Mouse (Mus musculus): ENCODE results near the gene Tor1a.

Gene Tor1a

DNA sequence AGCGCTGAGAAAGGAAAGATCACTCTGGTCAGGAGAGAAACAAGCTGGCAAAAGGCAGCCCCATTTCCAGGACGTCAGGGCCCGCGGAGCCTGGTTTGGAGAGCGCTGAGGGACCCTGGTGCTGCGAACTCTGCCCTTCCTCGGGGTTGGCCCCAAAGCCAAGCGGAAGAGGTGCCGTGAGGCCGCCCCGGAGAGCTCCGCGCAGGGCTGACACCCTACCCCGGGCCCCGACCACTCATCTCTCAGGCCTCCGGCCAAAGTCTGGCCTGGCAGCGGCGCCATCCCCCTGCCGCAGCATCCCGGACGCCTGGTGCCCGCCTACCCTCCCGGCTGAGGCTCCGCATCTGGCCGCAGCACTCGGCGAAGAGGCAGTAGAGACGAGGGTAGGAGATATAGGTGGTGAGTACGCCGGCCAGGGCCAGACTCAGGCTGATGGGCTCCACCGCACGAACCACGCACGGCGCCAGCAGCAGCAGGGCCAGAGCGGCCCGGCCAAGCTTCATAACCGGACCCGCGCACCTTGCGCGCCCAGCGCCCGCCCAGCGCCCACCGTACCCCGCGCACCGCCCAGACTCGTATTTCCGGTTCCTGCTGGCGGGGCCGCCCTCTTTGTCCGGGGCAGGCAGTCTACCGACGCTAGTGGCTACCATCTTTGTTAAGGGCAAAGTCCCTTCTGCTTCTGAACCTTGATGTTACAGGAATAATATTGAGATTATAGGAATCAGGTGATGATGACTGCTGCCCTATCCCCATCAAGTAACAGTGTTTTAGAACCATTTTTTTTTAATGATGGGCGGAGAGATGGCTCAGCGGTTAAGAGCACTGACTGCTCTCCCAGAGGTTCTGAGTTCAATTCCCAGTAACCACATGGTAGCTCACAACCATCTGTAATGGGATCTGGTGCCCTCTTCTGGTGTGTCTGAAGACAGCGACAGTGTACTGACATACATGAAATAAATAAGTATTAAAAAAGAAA, at the start of gene Tor1a:
Gene Tor1a (minus strand): TSS at position 582 of the 976 bp plus-strand sequence.
- peak; percentile 94 for DNase-seq (ENCODE audit: low read depth, low spot score)

DNA sequence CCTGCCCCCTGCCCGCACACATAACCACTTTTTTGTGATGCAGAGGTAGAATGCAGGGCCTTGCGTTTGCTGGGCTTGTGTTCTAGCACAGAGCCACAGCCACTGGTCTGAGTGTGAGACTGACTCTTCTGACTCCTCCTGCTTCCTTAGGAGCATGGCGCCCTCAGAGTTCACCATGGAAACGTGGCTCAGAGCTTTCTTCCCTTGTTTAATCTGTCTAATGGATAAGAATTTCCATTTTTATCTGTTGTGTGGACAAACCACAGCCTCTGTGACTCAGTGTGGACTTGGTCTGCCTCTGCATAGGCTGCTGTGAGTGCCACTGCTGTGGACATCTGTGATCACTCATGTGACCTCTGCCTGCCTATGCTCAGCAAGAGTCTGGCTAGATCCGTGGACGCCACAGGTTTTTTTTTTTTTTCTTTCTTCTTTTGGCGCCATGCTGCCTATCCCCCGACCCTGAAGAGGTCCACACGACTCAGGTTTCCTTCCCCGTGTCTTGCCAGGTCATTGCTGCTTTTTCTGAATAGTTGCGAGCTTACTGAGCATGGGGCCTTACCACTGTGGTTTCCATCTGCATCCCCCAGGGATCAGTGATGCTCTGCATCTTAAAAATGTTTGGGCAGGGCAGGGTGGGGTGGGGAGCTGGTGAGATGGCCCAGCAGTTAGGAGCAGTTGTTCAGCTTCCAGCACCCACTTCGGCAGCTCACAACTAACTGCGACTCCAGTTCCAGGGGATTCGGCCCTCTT, 45.8 kb upstream of the Tor1a start:
- no peak for DNase-seq (ENCODE audit: low read depth, low spot score)

DNA sequence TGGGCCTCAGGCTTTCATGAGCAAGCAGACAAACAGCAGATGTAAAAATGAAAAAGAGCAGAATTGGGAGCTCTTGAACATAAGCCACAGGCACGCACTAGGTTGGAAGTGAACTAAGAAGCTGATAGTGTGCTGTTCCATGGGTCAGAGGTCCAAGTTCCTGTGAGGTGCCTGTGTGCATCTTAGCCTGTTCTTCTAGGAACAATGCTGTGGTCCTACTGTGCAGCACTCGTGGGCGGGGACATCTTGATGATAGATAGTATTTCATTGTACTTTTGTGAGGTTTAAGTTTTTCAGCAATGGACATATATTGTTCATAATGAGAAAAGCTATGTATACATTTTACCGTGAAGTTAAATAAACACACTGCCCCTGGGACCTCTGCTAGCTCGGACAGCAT, 39.5 kb upstream of the Tor1a start:
- no peak for DNase-seq (ENCODE audit: low read depth, low spot score)

- no peak for DNase-seq (ENCODE audit: low read depth, low spot score)
Observed at GRCm38 (mm10) chr2:31006434-31006833, 38.7 kb upstream of the Tor1a start.

DNA sequence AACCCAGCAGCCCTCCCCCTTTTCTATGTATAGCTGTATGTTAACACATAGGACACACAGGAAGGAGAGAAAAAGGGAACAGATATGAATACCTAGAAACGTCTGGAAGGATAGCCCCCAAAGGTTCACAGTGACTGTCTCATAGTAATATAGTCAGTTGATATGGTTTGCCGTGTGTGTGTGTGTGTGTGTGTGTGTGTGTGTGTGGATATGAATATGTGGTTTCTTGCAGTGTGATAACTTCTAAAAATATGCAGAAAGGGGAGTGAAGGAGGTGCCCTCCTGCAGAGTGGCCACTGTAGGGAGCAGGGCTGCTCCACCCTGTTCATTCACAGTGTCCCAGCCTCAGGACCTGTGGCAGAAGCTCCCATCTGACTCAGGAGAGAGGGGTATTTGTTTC, 37.7 kb upstream of the Tor1a start:
- no peak for DNase-seq (ENCODE audit: low read depth, low spot score)

- peak; percentile 77 for DNase-seq (ENCODE audit: low read depth, low spot score)
Observed at GRCm38 (mm10) chr2:31002857-31003256, 35.1 kb upstream of the Tor1a start.

- DNase-seq (ENCODE audit: low read depth, low spot score), result no peak
Observed at GRCm38 (mm10) chr2:30998443-30999260, 30.9 kb upstream of the Tor1a start.

DNA sequence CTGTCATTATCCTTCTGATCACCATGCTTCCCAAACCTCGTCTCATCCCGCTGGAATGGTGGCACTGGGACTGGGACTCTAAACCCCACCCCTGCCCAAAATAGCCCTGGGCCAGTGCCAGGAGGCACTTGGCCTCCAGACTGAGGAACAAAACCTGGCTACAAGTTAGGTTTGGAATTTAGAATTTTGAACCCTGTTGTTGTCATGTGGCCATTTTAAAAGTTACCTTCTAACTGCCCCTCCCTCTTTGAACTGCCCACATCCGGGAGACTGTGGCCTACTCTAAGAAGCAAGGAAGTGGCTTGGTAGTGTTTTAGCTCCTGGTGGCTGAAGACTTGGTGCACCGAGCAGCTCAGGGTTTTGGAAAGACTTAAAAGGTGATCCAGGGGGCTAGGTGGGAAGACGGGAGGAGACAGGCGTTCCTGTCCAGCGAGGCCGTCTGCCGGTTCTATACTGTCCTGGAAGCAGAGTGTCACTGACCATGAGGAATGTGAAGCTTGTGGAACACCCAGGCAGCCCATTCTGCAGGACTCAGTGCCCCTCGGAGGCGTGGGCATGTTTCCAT, 27.8 kb upstream of the Tor1a start:
- peak; percentile 31 for DNase-seq (ENCODE audit: low read depth, low spot score)

- no peak for DNase-seq (ENCODE audit: low read depth, low spot score)
Observed at GRCm38 (mm10) chr2:30994853-30995252, 27.1 kb upstream of the Tor1a start.

DNA sequence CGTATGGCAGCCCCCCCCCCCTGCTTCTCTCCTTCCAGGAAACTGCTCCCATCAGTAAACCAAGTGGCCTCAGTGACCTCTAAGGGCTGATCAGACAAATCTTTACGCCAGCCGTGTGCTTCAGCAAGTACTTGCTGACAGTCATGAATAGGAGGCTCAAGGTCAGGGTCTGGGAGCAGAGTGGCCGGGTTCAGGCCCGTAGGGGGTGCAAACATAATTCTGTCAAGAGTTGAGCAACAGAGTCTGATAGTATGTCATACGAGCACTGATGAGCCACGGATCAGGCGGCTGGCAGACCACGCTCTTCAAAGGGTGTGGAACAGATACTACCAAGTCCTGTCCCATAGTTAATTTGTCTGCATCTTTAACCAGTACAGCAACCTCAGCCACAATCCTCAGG, 22.5 kb upstream of the Tor1a start:
- no peak for DNase-seq (ENCODE audit: low read depth, low spot score)

GRCm38 (mm10) chr2:30985111-30986020, 17.6 kb upstream of the Tor1a start:
- DNase-seq (ENCODE audit: low read depth, low spot score), result peak; percentile 81

DNA sequence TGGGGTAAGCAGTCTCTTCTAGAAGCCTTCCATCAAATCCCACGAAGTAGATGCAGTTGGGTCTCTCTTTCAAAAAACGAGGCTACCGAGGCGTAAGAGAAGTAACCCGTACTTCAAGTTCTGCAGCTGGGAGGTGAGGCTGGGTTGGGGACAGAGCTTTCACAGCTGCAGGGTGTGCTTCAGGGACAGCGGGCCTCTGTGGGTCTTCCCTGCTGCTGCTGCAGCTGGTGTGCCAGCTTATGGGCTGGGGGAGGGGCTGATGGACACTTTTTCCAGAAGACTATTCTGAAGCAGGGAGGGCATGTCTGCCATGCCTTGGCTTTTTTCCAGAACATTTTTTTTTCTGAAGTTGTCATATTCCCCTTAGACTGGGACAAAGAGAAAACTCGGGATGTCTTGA, 15.3 kb upstream of the Tor1a start:
- DNase-seq (ENCODE audit: low read depth, low spot score), result no peak

GRCm38 (mm10) chr2:30981790-30982513, 14.2 kb upstream of the Tor1a start, which contains the start of the genes BC005624 and Usp20:
Gene BC005624 (minus strand): TSS chr2:30982201.
Gene Usp20 (plus strand): TSS chr2:30982279.
- peak; percentile 100 for DNase-seq (ENCODE audit: low read depth, low spot score)

GRCm38 (mm10) chr2:30966826-30967225, 907 bp downstream of the Tor1a start:
- no peak for DNase-seq (ENCODE audit: low read depth, low spot score)

DNA sequence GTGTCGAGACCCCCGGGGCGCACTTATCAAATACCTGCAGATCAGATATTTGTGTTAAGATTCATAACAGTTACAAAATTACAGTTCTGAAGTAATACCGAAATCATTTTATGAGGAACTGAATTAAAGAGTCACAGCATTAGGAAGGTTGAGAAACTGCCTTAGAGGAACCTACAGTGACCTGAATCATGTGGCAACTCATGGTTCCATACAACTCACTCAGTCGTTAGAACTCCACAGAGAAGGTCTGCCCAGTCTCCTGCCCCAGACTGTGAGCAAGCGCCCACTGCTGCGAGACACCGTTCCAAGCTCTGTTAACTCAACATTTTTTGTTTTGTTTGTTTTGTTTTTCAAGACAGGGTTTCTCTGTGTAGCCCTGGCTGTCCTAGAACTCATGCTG, 2.1 kb downstream of the Tor1a start:
- no peak for DNase-seq (ENCODE audit: low read depth, low spot score)

- DNase-seq (ENCODE audit: low read depth, low spot score), result peak; percentile 61
Observed at GRCm38 (mm10) chr2:30962570-30963254, 5.0 kb downstream of the Tor1a start.

DNA sequence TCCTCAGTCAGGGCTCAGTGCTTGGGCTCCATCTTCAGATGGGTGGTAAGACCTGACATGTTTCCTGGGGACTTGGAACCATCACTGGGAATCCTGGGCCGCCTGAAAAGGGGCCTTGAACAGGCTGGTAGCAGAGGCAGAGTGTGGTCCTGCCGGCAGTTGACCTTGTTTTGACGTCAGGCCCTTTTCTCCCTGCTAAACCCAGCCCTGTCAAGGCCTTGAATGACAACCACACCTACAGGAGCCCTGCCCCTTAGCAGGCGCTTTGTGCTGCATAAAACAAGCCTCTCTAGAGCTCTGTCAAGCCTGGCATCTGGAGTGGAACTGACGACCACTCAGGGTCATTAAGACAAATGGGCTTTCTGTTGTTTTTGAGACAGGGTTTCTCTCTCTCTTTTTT, 7.9 kb downstream of the Tor1a start:
- DNase-seq (ENCODE audit: low read depth, low spot score), result no peak

DNA sequence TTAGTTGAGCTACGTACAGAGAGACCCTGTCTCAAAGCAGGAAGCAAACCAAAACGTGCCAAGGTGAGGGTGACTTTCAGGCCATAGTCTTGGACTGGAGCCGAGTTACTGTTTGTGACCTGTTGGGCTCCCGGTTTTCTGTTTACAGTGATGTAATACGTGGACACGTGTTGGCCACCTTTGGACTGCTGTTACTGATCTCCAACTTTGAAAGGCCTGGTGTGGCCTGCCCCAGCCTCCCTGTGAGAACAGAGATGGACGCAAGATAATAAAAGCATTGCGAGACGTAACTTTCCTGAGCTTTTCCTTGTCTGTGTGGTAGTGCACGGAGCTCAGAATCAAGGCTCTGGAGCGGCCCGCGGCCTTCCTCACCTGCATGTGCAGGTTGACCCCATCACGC, 9.0 kb downstream of the Tor1a start:
- DNase-seq (ENCODE audit: low read depth, low spot score), result no peak

DNA sequence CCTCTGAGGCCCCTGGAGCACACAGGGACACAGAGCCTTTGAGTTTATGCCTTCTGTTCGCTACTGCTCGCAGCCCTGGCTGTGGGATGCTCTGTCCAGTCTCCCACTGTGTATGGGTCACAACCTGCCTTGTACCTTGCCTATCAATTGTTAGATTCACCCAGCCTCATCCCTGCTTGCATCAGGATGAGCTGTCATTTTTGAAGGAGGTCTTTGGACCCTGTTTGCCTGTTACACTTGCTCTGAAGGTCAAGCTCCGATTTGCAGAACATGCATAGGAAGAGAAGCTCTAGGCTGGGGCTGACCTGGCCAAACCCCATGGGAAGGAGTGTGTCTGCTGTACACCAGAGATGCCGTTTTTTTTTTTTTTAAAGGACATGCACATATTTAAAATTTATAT, 10.2 kb downstream of the Tor1a start:
- no peak for DNase-seq (ENCODE audit: low read depth, low spot score)
